ENCODE assay signal across 11 mouse cellular contexts in the genomic region with DNA sequence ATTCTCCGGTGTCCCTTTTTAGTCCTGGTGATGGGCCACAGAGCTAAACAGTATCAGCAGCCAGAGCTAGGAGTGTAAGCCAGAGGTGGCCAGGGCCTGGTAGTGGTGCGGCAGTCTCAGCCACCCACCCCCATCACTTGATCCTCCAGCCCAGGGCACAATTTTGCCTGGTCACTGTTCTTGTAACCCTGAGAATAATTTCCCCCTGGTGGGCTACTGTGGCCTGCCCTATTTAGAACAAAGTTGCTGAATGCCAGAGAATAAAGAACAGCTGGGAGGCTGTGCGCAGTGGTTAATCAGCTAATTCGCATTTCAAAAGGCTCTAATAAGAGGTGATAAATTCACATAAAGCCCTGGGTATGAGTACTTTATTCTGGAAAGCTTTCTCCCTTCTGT.
DNase-seq lines count a peak whose midpoint lies in the region; ATAC-seq and TF ChIP-seq lines count a peak whose summit lies in the region.
"Had no signal": no experiment of that assay in that cellular context is flagged by ENCODE, and none has a peak within 500 bp of the region (broad histone marks: within the 10 kb centered on the region; RNA-seq: fewer than 3 reads in every experiment).

No protein-coding gene starts in this region.

- H3K4me2 ChIP-seq in intestine, embryonic 14.5 days (ENCODE audit: low read length): no peak overlapping the region
- H3K4me2 ChIP-seq in intestine, postnatal 0 days (replicated peaks; ENCODE audit: low read depth): no peak overlapping the region
- H3K4me2 ChIP-seq in forebrain, embryonic 12.5 days: peak overlapping the region; percentile 44
- peak overlapping the region; percentile 25 for H3K4me2 ChIP-seq in limb, embryonic 11.5 days (ENCODE audit: low read depth, severe bottlenecking)
- no peak overlapping the region for H3K4me2 ChIP-seq in neural tube, embryonic 15.5 days

- H3K36me3 ChIP-seq in intestine, embryonic 14.5 days (ENCODE audit: control insufficient read depth, insufficient read depth, low read length): no peaks in the 10 kb centered on the region
- no peaks in the 10 kb centered on the region for H3K36me3 ChIP-seq in intestine, postnatal 0 days (ENCODE audit: control insufficient read depth, insufficient read depth)
- H3K36me3 ChIP-seq in forebrain, embryonic 12.5 days (replicated peaks): no peaks in the 10 kb centered on the region
- no peaks in the 10 kb centered on the region for H3K36me3 ChIP-seq in limb, embryonic 11.5 days (ENCODE audit: control insufficient read depth, insufficient read depth, low read length)
- H3K36me3 ChIP-seq in neural tube, embryonic 15.5 days: no peaks in the 10 kb centered on the region

- no peak overlapping the region for H3K9ac ChIP-seq in intestine, embryonic 14.5 days (ENCODE audit: low read length)
- H3K9ac ChIP-seq in intestine, postnatal 0 days (ENCODE audit: low read depth, low read length): no peak overlapping the region
- peak overlapping the region; percentile 13; the same call in 1 of the 2 replicates for H3K9ac ChIP-seq in forebrain, embryonic 12.5 days
- H3K9ac ChIP-seq in limb, embryonic 11.5 days (ENCODE audit: low read length): no peak overlapping the region; the same call in 1 of the 2 replicates
- 0 out of 2 replicates have a peak overlapping the region, but pooled peaks have one; percentile 20 for H3K9ac ChIP-seq in neural tube, embryonic 15.5 days (replicated peaks)

- WGBS in intestine, embryonic 14.5 days: 72% methylated on average over 4 of the region's 4 CpGs
- WGBS in intestine, postnatal 0 days: 88% methylated on average over 4 of the region's 4 CpGs
- 4% methylated on average over 4 of the region's 4 CpGs for WGBS in forebrain, embryonic 12.5 days
- WGBS in limb, embryonic 11.5 days: 13% methylated on average over 4 of the region's 4 CpGs
- WGBS in neural tube, embryonic 15.5 days: 20% methylated on average over 4 of the region's 4 CpGs

- peaks cover 32% of the 10 kb centered on the region for H3K4me1 ChIP-seq in intestine, embryonic 14.5 days (replicated peaks; ENCODE audit: control insufficient read depth, insufficient read depth, low read length)
- H3K4me1 ChIP-seq in intestine, postnatal 0 days (replicated peaks; ENCODE audit: control insufficient read depth, insufficient read depth, low read length): no peaks in the 10 kb centered on the region
- H3K4me1 ChIP-seq in forebrain, embryonic 12.5 days: peaks cover 72% of the 10 kb centered on the region
- peaks cover 44% of the 10 kb centered on the region for H3K4me1 ChIP-seq in limb, embryonic 11.5 days (ENCODE audit: control insufficient read depth, insufficient read depth, low read length)
- H3K4me1 ChIP-seq in neural tube, embryonic 15.5 days: peaks cover 60% of the 10 kb centered on the region

- no peaks in the 10 kb centered on the region for H3K27me3 ChIP-seq in intestine, embryonic 14.5 days (replicated peaks; ENCODE audit: control insufficient read depth, insufficient read depth, low read length)
- no peaks in the 10 kb centered on the region for H3K27me3 ChIP-seq in intestine, postnatal 0 days (replicated peaks; ENCODE audit: control insufficient read depth, insufficient read depth, low read length)
- peaks cover 54% of the 10 kb centered on the region for H3K27me3 ChIP-seq in forebrain, embryonic 12.5 days
- H3K27me3 ChIP-seq in limb, embryonic 11.5 days (ENCODE audit: control insufficient read depth, insufficient read depth, low read length): no peaks in the 10 kb centered on the region
- H3K27me3 ChIP-seq in neural tube, embryonic 15.5 days (replicated peaks): no peaks in the 10 kb centered on the region
- H3K27me3 ChIP-seq: Patski had no signal

- H3K4me3 ChIP-seq in intestine, embryonic 14.5 days (ENCODE audit: low read depth, low read length): no peak overlapping the region
- no peak overlapping the region for H3K4me3 ChIP-seq in intestine, postnatal 0 days (ENCODE audit: low read depth, low read length)
- H3K4me3 ChIP-seq in forebrain, embryonic 12.5 days (replicated peaks): no peak overlapping the region
- H3K4me3 ChIP-seq in limb, embryonic 11.5 days (ENCODE audit: low read depth, low read length): no peak overlapping the region
- no peak overlapping the region for H3K4me3 ChIP-seq in neural tube, embryonic 15.5 days (replicated peaks)

- H3K9me3 ChIP-seq in intestine, embryonic 14.5 days (ENCODE audit: control insufficient read depth, low read length): no peaks in the 10 kb centered on the region
- H3K9me3 ChIP-seq in intestine, postnatal 0 days (ENCODE audit: control insufficient read depth): no peaks in the 10 kb centered on the region
- no peaks in the 10 kb centered on the region for H3K9me3 ChIP-seq in forebrain, embryonic 12.5 days
- H3K9me3 ChIP-seq in limb, embryonic 11.5 days (ENCODE audit: control insufficient read depth, low read length): no peaks in the 10 kb centered on the region
- H3K9me3 ChIP-seq in neural tube, embryonic 15.5 days (replicated peaks): no peaks in the 10 kb centered on the region

- no peak for DNase-seq in intestine, embryonic 14.5 days (ENCODE audit: low spot score)
- DNase-seq in limb, embryonic 11.5 days (ENCODE audit: low spot score): peak; percentile 57
- no peak for DNase-seq in cerebellum, postnatal 4 days (ENCODE audit: low spot score in 2 of 2)
- no peak for DNase-seq in frontal cortex, postnatal 10 days (ENCODE audit: low spot score in 2 of 2)
- DNase-seq: B cell, adult 2 months; gastrocnemius, postnatal 10 days had no signal

- no peak for TF ChIP-seq CTCF in intestine, postnatal 0 days (IDR thresholded peaks at IDR 0.05; ENCODE audit: low read depth)

- H3K27ac ChIP-seq in intestine, embryonic 14.5 days (ENCODE audit: low read depth): peak overlapping the region; percentile 30; the same call in 1 of the 2 replicates
- H3K27ac ChIP-seq in intestine, postnatal 0 days (ENCODE audit: low read depth, low read length): no peak overlapping the region
- H3K27ac ChIP-seq in forebrain, embryonic 12.5 days: peak overlapping the region; percentile 90
- H3K27ac ChIP-seq in limb, embryonic 11.5 days (replicated peaks; ENCODE audit: low read depth, low read length): peak overlapping the region; percentile 60
- H3K27ac ChIP-seq in neural tube, embryonic 15.5 days (replicated peaks): peak overlapping the region; percentile 83

- ATAC-seq in intestine, embryonic 14.5 days (replicated peaks; ENCODE audit: low FRiP score, low TSS enrichment, low read depth): no peak
- ATAC-seq in intestine, postnatal 0 days: no peak
- peak; percentile 55 for ATAC-seq in forebrain, embryonic 12.5 days (ENCODE audit: low FRiP score)
- ATAC-seq in limb, embryonic 11.5 days (ENCODE audit: insufficient number of reproducible peaks, low FRiP score, low TSS enrichment, low read depth): no peak
- peak; percentile 25; the same call in 1 of the 2 replicates for ATAC-seq in neural tube, embryonic 15.5 days (ENCODE audit: low FRiP score)
- ATAC-seq in monocyte, adult 5-6 weeks (replicated peaks; ENCODE audit: insufficient number of reproducible peaks, low FRiP score, low TSS enrichment, poor library complexity, severe bottlenecking): no peak
- ATAC-seq: Patski had no signal

Comparison
In these comparisons a context has a peak if more than half of its experiments do, and no peak if none do; other contexts are left out.
1. ATAC-seq: peak in forebrain, embryonic 12.5 days (single experiment) and neural tube, embryonic 15.5 days (single experiment); none in intestine, embryonic 14.5 days (single experiment), intestine, postnatal 0 days (single experiment), limb, embryonic 11.5 days (single experiment) and monocyte, adult 5-6 weeks (single experiment).
2. H3K4me2 ChIP-seq: peak in forebrain, embryonic 12.5 days (single experiment) and limb, embryonic 11.5 days (single experiment); none in intestine, embryonic 14.5 days (single experiment), intestine, postnatal 0 days (single experiment) and neural tube, embryonic 15.5 days (single experiment).
3. H3K9ac ChIP-seq: peak in forebrain, embryonic 12.5 days (single experiment) and neural tube, embryonic 15.5 days (single experiment); none in intestine, embryonic 14.5 days (single experiment), intestine, postnatal 0 days (single experiment) and limb, embryonic 11.5 days (single experiment).